24 mouse cellular contexts compared by ENCODE assay signal in the genomic region with DNA sequence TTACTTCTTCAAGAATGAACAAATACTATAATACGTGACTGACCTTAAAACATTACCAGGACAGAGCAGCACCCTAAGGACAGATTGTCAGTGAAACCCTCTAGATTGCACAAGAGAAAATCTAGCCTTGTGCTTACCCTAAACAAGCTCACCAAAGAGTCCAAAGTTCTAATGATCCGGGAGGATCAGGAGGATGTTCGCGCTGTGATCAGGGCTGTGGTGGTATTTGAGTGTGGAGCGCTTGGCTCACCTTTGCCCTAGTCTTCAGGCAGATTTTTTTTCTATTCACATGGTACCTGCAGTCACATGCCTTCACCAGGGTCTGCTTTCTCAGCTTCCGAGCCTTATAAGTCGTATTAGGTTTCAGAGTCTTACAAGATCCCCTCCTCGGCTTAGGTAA.
DNase-seq lines count a peak whose midpoint lies in the region; ATAC-seq and TF ChIP-seq lines count a peak whose summit lies in the region.
"Had no signal": no experiment of that assay in that cellular context is flagged by ENCODE, and none has a peak within 500 bp of the region (broad histone marks: within the 10 kb centered on the region; RNA-seq: fewer than 3 reads in every experiment).

No protein-coding gene starts in this region.

- no peak for TF ChIP-seq CTCF in liver, adult 2 months (IDR thresholded peaks at IDR 0.05; ENCODE audit: low read depth, low read length)

- no peaks in the 10 kb centered on the region for H3K36me3 ChIP-seq in liver, adult 2 months (ENCODE audit: control insufficient read depth, insufficient read depth, low read length)
- H3K36me3 ChIP-seq in liver, embryonic 12.5 days = no peaks in the 10 kb centered on the region
- H3K36me3 ChIP-seq: forebrain, embryonic 10.5 days; heart, embryonic 13.5 days; hindbrain, embryonic 12.5 days; limb, embryonic 10.5 days; midbrain, embryonic 12.5 days had no signal

- H3K4me2 ChIP-seq in liver, embryonic 12.5 days = no peak overlapping the region
- H3K4me2 ChIP-seq: heart, embryonic 13.5 days; hindbrain, embryonic 12.5 days; midbrain, embryonic 12.5 days had no signal

- H3K9me3 ChIP-seq in liver, embryonic 12.5 days (replicated peaks) = no peaks in the 10 kb centered on the region
- H3K9me3 ChIP-seq: forebrain, embryonic 10.5 days; heart, embryonic 13.5 days; hindbrain, embryonic 12.5 days; limb, embryonic 10.5 days; midbrain, embryonic 12.5 days had no signal

- H3K27ac ChIP-seq in liver, adult 2 months (replicated peaks; ENCODE audit: insufficient read depth, low read depth, low read length) = peak overlapping the region; percentile 76
- H3K27ac ChIP-seq in liver, embryonic 12.5 days = no peak overlapping the region
- H3K27ac ChIP-seq: forebrain, embryonic 10.5 days; heart, adult 2 months; heart, embryonic 13.5 days; hindbrain, embryonic 12.5 days; limb, embryonic 10.5 days; midbrain, embryonic 12.5 days; stomach, postnatal 0 days had no signal

- 31% methylated on average over 8 of the region's 8 CpGs for WGBS in liver, adult 2 months
- WGBS in liver, embryonic 12.5 days (ENCODE audit: insufficient replicate concordance) = 62% methylated on average over 8 of the region's 8 CpGs

- ATAC-seq in liver, embryonic 12.5 days = peak; percentile 57
- ATAC-seq: activated CD4-positive, CD25-positive, alpha-beta regulatory T cell, adult 4 months; forebrain, postnatal 0 days had no signal

- no peaks in the 10 kb centered on the region for H3K27me3 ChIP-seq in liver, adult 2 months (ENCODE audit: control insufficient read depth, insufficient read depth, low read length)
- H3K27me3 ChIP-seq in liver, embryonic 12.5 days (replicated peaks) = no peaks in the 10 kb centered on the region
- H3K27me3 ChIP-seq: heart, embryonic 13.5 days had no signal

- H3K9ac ChIP-seq in liver, adult 2 months (ENCODE audit: low read depth, low read length) = peak overlapping the region; percentile 23; the same call in 1 of the 2 replicates
- H3K9ac ChIP-seq in liver, embryonic 12.5 days = no peak overlapping the region
- H3K9ac ChIP-seq: forebrain, postnatal 0 days; heart, embryonic 13.5 days; hindbrain, embryonic 12.5 days; midbrain, embryonic 12.5 days had no signal

- no peak for TF ChIP-seq POLR2A in liver, adult 2 months (IDR thresholded peaks at IDR 0.05; ENCODE audit: extremely low read depth, insufficient read depth, low read length)

- H3K79me2 ChIP-seq in liver, adult 2 months (ENCODE audit: control insufficient read depth, insufficient read depth, low read length) = no peaks in the 10 kb centered on the region

- intact Hi-C loops in heart, postnatal 36 days (cut with DNase I) = loop anchor here (10.0 kb wide), 3 partner anchors 346 to 584 kb away; partner anchors contain the start of genes Dnttip2 and Slc44a3

- peaks cover 20% of the 10 kb centered on the region for H3K4me1 ChIP-seq in liver, adult 2 months (ENCODE audit: control insufficient read depth, insufficient read depth, low read length)
- H3K4me1 ChIP-seq in liver, embryonic 12.5 days = peaks cover 2% of the 10 kb centered on the region; the same call in 1 of the 2 replicates
- H3K4me1 ChIP-seq: limb, embryonic 10.5 days; midbrain, embryonic 12.5 days had no signal

- DNase-seq in heart, adult 11 months = peak; percentile 46
- no peak for DNase-seq in heart, postnatal 36 days
- peak; percentile 97 for DNase-seq in liver, adult 2 months (ENCODE audit: extremely low read depth, low read depth, low spot score)
- DNase-seq in liver = no peak
- DNase-seq in yolk sac, embryonic 10.5 days (ENCODE audit: low spot score) = peak; percentile 83
- DNase-seq in lung, postnatal 14 days = no peak
- no peak for DNase-seq in adrenal gland, postnatal 10 days
- DNase-seq: adrenal gland, adult 8-10 months; cerebellum, adult 8-10 months; forebrain, postnatal 0 days; gastrocnemius, postnatal 25 days; heart, adult 2 months; heart, postnatal 14 days; lung, adult 18-20 months; lung, postnatal 10 days; right cerebral cortex, postnatal 14 days had no signal

- H3K4me3 ChIP-seq in liver, adult 2 months (ENCODE audit: insufficient read depth, low read depth, low read length) = no peak overlapping the region
- H3K4me3 ChIP-seq in liver, embryonic 12.5 days = no peak overlapping the region
- H3K4me3 ChIP-seq: forebrain, embryonic 10.5 days; heart, adult 2 months; heart, embryonic 13.5 days; hindbrain, embryonic 12.5 days; limb, embryonic 10.5 days; midbrain, embryonic 12.5 days had no signal

Comparison
In these comparisons a context has a peak if more than half of its experiments do, and no peak if none do; other contexts are left out.
1. DNase-seq: peak in heart, adult 11 months (single experiment), liver, adult 2 months (single experiment) and yolk sac, embryonic 10.5 days (single experiment); none in heart, postnatal 36 days (0 of 2), liver (single experiment), lung, postnatal 14 days (single experiment) and adrenal gland, postnatal 10 days (single experiment).